Mouse (Mus musculus): ENCODE measurements around the gene Map2k3. TPM values are rescaled to one million over a fixed set of nuclear protein-coding genes. Genes with fewer than 3 reads are reported as not detected.
"Not testable (repeated sequence)": the region's sequence is repeated elsewhere in the genome, so short reads cannot be mapped to it uniquely, and the experiment has no call there.

Gene Map2k3
- polyA plus RNA-seq (2014; fragmentation: Nextera tagmentation; extraction: Ambion mirVana): 47.3 and 51.0 TPM in 2 replicates

DNA sequence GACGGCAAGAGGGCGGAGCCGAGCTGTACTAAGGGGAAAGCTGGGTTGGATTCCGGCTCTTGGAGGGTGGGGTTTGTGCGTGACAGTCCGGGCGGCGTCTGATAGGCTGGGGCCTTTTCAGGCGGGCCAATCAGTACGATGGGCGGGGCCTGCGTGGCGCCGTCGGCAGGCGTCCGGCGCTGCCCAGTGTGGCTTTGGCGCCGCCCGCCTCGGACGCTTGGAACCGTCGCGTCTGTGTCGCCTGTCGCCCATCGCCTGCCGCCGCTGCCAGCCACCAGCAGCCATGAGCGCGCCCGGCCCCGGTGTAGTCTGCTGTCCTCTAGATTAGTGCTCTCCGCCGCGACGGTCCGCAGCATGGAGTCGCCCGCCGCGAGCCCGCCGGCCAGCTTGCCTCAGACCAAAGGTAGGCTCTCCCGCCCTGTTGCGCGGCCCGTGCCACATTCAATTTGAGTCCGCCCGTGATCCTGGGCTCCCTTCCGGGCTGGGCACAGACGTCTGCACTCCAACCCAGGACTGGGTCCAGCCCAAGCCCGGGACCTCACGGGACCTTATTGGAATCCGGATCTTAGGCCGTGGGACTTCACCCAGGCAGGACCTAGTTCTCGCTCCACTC, at the start of gene Map2k3:
Map2k3 (plus strand) TSS at position 165 of the 613 bp plus-strand sequence.
- no peaks in the 10 kb centered on the region for H3K27me3 ChIP-seq (ENCODE audit: control insufficient read depth, insufficient read depth, low read length)
- no peak within 1 kb of the TSS for H3K27ac ChIP-seq (ENCODE audit: low read depth, low read length)
- peak within 1 kb of the TSS; percentile 85 for H3K9ac ChIP-seq (ENCODE audit: low read length)
- peak within 1 kb of the TSS; percentile 77 for H3K4me3 ChIP-seq (ENCODE audit: low read depth, low read length)
- H3K4me2 ChIP-seq (ENCODE audit: low read depth, low read length, severe bottlenecking): peak within 1 kb of the TSS; percentile 69
- under 1% methylated on average over 59 of the region's 59 CpGs for WGBS
- DNase-seq (ENCODE audit: low spot score): peak; percentile 97
- peaks cover 17% of the 10 kb centered on the region for H3K4me1 ChIP-seq (replicated peaks; ENCODE audit: control insufficient read depth, insufficient read depth, low read length)
- no peaks in the 10 kb centered on the region for H3K36me3 ChIP-seq (ENCODE audit: control insufficient read depth, insufficient read depth, low read length)
- peak; percentile 96 for ATAC-seq (replicated peaks; ENCODE audit: low FRiP score)
- no peaks in the 10 kb centered on the region for H3K9me3 ChIP-seq (ENCODE audit: control insufficient read depth, low read length)

GRCm38 (mm10) chr11:60882386-60882785, 49.4 kb upstream of the Map2k3 start:
- H3K36me3 ChIP-seq (ENCODE audit: control insufficient read depth, insufficient read depth, low read length): no peaks in the 10 kb centered on the region
- DNase-seq (ENCODE audit: low spot score) (no peak), ATAC-seq (replicated peaks; ENCODE audit: low FRiP score) (no peak)
- H3K9me3 ChIP-seq (ENCODE audit: control insufficient read depth, low read length): no peaks in the 10 kb centered on the region
- no peaks in the 10 kb centered on the region for H3K27me3 ChIP-seq (ENCODE audit: control insufficient read depth, insufficient read depth, low read length)
- WGBS: 83% methylated on average over 3 of the region's 3 CpGs
- no peak overlapping the region for H3K4me3 ChIP-seq (ENCODE audit: low read depth, low read length)
- H3K9ac ChIP-seq (ENCODE audit: low read length): no peak overlapping the region
- no peak overlapping the region for H3K4me2 ChIP-seq (ENCODE audit: low read depth, low read length, severe bottlenecking)
- no peak overlapping the region for H3K27ac ChIP-seq (ENCODE audit: low read depth, low read length)
- 0 out of 2 replicates have a peak, but pooled peaks cover 6% of the 10 kb centered on the region for H3K4me1 ChIP-seq (replicated peaks; ENCODE audit: control insufficient read depth, insufficient read depth, low read length)

- H3K27me3 ChIP-seq (ENCODE audit: control insufficient read depth, insufficient read depth, low read length); ATAC-seq (replicated peaks; ENCODE audit: low FRiP score); H3K9ac ChIP-seq (ENCODE audit: low read length); H3K4me3 ChIP-seq (ENCODE audit: low read depth, low read length); H3K9me3 ChIP-seq (ENCODE audit: control insufficient read depth, low read length); H3K4me1 ChIP-seq (replicated peaks; ENCODE audit: control insufficient read depth, insufficient read depth, low read length); H3K27ac ChIP-seq (ENCODE audit: low read depth, low read length); DNase-seq (ENCODE audit: low spot score); H3K36me3 ChIP-seq (ENCODE audit: control insufficient read depth, insufficient read depth, low read length); H3K4me2 ChIP-seq (ENCODE audit: low read depth, low read length, severe bottlenecking): not testable (repeated sequence)
- 89% methylated on average over 2 of the region's 3 CpGs for whole genome bisulfite sequencing
Observed at GRCm38 (mm10) chr11:60886986-60887385, 44.8 kb upstream of the Map2k3 start.

DNA sequence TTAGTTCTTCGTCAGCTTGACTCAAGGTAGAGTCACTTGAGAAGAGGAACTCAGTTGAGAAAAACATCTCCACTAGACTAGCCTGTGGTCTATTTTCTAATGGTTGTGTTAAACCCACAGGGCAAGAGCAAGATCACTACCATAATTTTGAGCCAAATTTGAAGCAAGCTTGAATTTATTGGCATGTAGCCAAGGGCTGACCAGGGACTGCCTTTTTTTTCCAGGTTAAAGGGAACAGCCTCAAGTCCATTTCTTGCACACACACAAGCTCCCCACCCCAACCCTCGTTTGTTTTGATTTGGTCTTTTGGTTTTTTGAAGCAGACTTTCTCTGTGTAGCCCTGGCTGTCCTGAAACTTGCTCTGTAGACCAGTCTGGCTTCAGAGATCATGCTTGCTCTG, 42.0 kb upstream of the Map2k3 start:
- Histone ChIP-seq H3K36me3 (ENCODE audit: control insufficient read depth, insufficient read depth, low read length) (no peaks in the 10 kb centered on the region), H3K9ac (ENCODE audit: low read length) (no peak overlapping the region), H3K4me2 (ENCODE audit: low read depth, low read length, severe bottlenecking) (no peak overlapping the region), H3K4me1 (replicated peaks; ENCODE audit: control insufficient read depth, insufficient read depth, low read length) (no peaks in the 10 kb centered on the region), H3K27me3 (ENCODE audit: control insufficient read depth, insufficient read depth, low read length) (no peaks in the 10 kb centered on the region), H3K27ac (ENCODE audit: low read depth, low read length) (no peak overlapping the region), H3K9me3 (ENCODE audit: control insufficient read depth, low read length) (no peaks in the 10 kb centered on the region), H3K4me3 (ENCODE audit: low read depth, low read length) (no peak overlapping the region)
- WGBS: 63% methylated on average over 2 of the region's 2 CpGs
- no peak for DNase-seq (ENCODE audit: low spot score)
- ATAC-seq (replicated peaks; ENCODE audit: low FRiP score): no peak

GRCm38 (mm10) chr11:60890286-60890685, 41.5 kb upstream of the Map2k3 start:
- no peak overlapping the region for H3K4me2 ChIP-seq (ENCODE audit: low read depth, low read length, severe bottlenecking)
- H3K27ac ChIP-seq (ENCODE audit: low read depth, low read length): no peak overlapping the region
- H3K27me3 ChIP-seq (ENCODE audit: control insufficient read depth, insufficient read depth, low read length): no peaks in the 10 kb centered on the region
- no peak overlapping the region for H3K9ac ChIP-seq (ENCODE audit: low read length)
- H3K36me3 ChIP-seq (ENCODE audit: control insufficient read depth, insufficient read depth, low read length): no peaks in the 10 kb centered on the region
- DNase-seq (ENCODE audit: low spot score) (no peak), ATAC-seq (replicated peaks; ENCODE audit: low FRiP score) (no peak)
- 73% methylated on average over 6 of the region's 6 CpGs for WGBS
- H3K4me1 ChIP-seq (replicated peaks; ENCODE audit: control insufficient read depth, insufficient read depth, low read length): no peaks in the 10 kb centered on the region
- H3K9me3 ChIP-seq (ENCODE audit: control insufficient read depth, low read length): no peaks in the 10 kb centered on the region
- H3K4me3 ChIP-seq (ENCODE audit: low read depth, low read length): no peak overlapping the region

DNA sequence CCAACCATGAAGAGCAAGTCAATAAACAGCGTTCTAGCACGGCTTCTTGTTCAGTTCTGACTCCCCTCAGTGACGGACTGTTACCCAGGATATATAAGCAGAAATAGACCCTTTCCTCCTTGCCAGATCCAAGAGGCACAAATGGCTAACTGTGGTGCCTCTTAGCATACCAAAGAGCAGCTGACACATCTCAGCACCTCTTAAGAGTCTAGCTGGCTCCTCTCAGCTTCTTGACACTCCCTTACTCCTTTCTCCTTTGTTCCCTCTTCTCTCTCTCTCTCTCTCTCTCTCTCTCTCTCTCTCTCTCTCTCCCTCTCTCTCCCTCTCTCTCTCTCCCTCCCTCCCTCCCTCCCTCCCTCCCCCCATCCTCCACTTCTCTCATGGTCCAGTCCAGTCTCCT, 41.1 kb upstream of the Map2k3 start:
- DNase-seq (ENCODE audit: low spot score): no peak
- Histone ChIP-seq H3K4me2 (ENCODE audit: low read depth, low read length, severe bottlenecking) (no peak overlapping the region), H3K36me3 (ENCODE audit: control insufficient read depth, insufficient read depth, low read length) (no peaks in the 10 kb centered on the region), H3K27ac (ENCODE audit: low read depth, low read length) (no peak overlapping the region), H3K4me1 (replicated peaks; ENCODE audit: control insufficient read depth, insufficient read depth, low read length) (peaks cover 2% of the 10 kb centered on the region; the same call in 1 of the 2 replicates), H3K9ac (ENCODE audit: low read length) (no peak overlapping the region), H3K4me3 (ENCODE audit: low read depth, low read length) (no peak overlapping the region), H3K27me3 (ENCODE audit: control insufficient read depth, insufficient read depth, low read length) (no peaks in the 10 kb centered on the region), H3K9me3 (ENCODE audit: control insufficient read depth, low read length) (no peaks in the 10 kb centered on the region)
- 54% methylated on average over 3 of the region's 3 CpGs for WGBS
- no peak for ATAC-seq (replicated peaks; ENCODE audit: low FRiP score)

DNA sequence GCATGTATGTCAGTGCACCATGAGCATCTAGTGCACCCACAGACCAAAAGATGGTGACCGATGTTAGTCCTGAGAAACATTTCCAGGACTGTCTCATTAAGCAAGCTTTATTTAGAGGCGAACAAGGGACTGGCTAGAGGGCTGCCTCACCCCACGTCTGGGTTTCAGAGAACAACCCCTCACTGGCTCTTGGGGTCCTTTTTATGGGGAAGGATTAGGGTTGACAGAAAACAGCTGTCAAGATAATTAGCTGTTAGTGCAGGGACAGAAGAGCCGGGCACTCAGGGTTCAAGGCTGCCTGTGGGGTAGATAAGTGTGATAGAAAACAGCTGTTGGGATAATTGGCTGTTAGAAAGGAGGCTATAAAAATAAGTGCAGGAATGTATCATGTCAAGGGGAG, 35.9 kb upstream of the Map2k3 start:
- Histone ChIP-seq H3K36me3 (ENCODE audit: control insufficient read depth, insufficient read depth, low read length) (no peaks in the 10 kb centered on the region), H3K4me1 (replicated peaks; ENCODE audit: control insufficient read depth, insufficient read depth, low read length) (peaks cover 2% of the 10 kb centered on the region; the same call in 1 of the 2 replicates), H3K4me3 (ENCODE audit: low read depth, low read length) (no peak overlapping the region), H3K4me2 (ENCODE audit: low read depth, low read length, severe bottlenecking) (no peak overlapping the region), H3K27me3 (ENCODE audit: control insufficient read depth, insufficient read depth, low read length) (no peaks in the 10 kb centered on the region; the same call in 1 of the 2 replicates), H3K27ac (ENCODE audit: low read depth, low read length) (no peak overlapping the region), H3K9me3 (ENCODE audit: control insufficient read depth, low read length) (no peaks in the 10 kb centered on the region), H3K9ac (ENCODE audit: low read length) (no peak overlapping the region)
- 15% methylated on average over 4 of the region's 4 CpGs for WGBS
- no peak for DNase-seq (ENCODE audit: low spot score)
- no peak for ATAC-seq (replicated peaks; ENCODE audit: low FRiP score)

GRCm38 (mm10) chr11:60902001-60902400, 29.8 kb upstream of the Map2k3 start:
- no peaks in the 10 kb centered on the region for H3K4me1 ChIP-seq (replicated peaks; ENCODE audit: control insufficient read depth, insufficient read depth, low read length)
- WGBS: 89% methylated on average over 7 of the region's 7 CpGs
- H3K4me3 ChIP-seq (ENCODE audit: low read depth, low read length): no peak overlapping the region
- ATAC-seq (replicated peaks; ENCODE audit: low FRiP score) (no peak), DNase-seq (ENCODE audit: low spot score) (no peak)
- no peak overlapping the region for H3K9ac ChIP-seq (ENCODE audit: low read length)
- H3K9me3 ChIP-seq (ENCODE audit: control insufficient read depth, low read length): no peaks in the 10 kb centered on the region
- H3K27me3 ChIP-seq (ENCODE audit: control insufficient read depth, insufficient read depth, low read length): no peaks in the 10 kb centered on the region
- peaks cover 2% of the 10 kb centered on the region; the same call in 1 of the 2 replicates for H3K36me3 ChIP-seq (ENCODE audit: control insufficient read depth, insufficient read depth, low read length)
- H3K4me2 ChIP-seq (ENCODE audit: low read depth, low read length, severe bottlenecking): no peak overlapping the region
- H3K27ac ChIP-seq (ENCODE audit: low read depth, low read length): no peak overlapping the region

- no peaks in the 10 kb centered on the region for H3K4me1 ChIP-seq (replicated peaks; ENCODE audit: control insufficient read depth, insufficient read depth, low read length)
- no peak overlapping the region for H3K4me3 ChIP-seq (ENCODE audit: low read depth, low read length)
- H3K36me3 ChIP-seq (ENCODE audit: control insufficient read depth, insufficient read depth, low read length): peaks cover 2% of the 10 kb centered on the region; the same call in 1 of the 2 replicates
- 79% methylated on average over 4 of the region's 4 CpGs for WGBS
- DNase-seq (ENCODE audit: low spot score) (no peak), ATAC-seq (replicated peaks; ENCODE audit: low FRiP score) (no peak)
- no peak overlapping the region for H3K9ac ChIP-seq (ENCODE audit: low read length)
- H3K9me3 ChIP-seq (ENCODE audit: control insufficient read depth, low read length): no peaks in the 10 kb centered on the region
- H3K4me2 ChIP-seq (ENCODE audit: low read depth, low read length, severe bottlenecking): no peak overlapping the region
- no peak overlapping the region for H3K27ac ChIP-seq (ENCODE audit: low read depth, low read length)
- H3K27me3 ChIP-seq (ENCODE audit: control insufficient read depth, insufficient read depth, low read length): no peaks in the 10 kb centered on the region
Observed at GRCm38 (mm10) chr11:60902486-60902885, 29.3 kb upstream of the Map2k3 start.

Measured in forebrain, embryonic 11.5 days (tissue).